Mouse (Mus musculus): Measurements from ENCODE around the gene Map9.

- TF ChIP-seq MAX (IDR thresholded peaks at IDR 0.05; ENCODE audit: low read depth) (no peak), TCF12 (IDR thresholded peaks at IDR 0.05; ENCODE audit: insufficient read depth, poor library complexity, severe bottlenecking) (no peak), POLR2A (IDR thresholded peaks at IDR 0.05; ENCODE audit: insufficient read length, low read depth) (no peak), USF1 (IDR thresholded peaks at IDR 0.05; ENCODE audit: low read depth) (no peak), SRF (IDR thresholded peaks at IDR 0.05; ENCODE audit: control insufficient read depth, insufficient read length, low read depth) (no peak)
These were observed 7.1 kb downstream of the Map9 start for GRCm38 (mm10) chr3:82364988-82365387.

Measured in myocyte (in vitro differentiated cells).